Mouse (Mus musculus) left cerebral cortex, postnatal 14 days (tissue): ENCODE data around the gene Zzef1. TPM values are rescaled to one million over a fixed set of nuclear protein-coding genes. Genes with fewer than 3 reads are reported as not detected.

ENCODE experiments used
- DNase-seq, 2 experiments: peaks; one replicate each; pipeline ENCODE4 v3.0.0; 2021 to 2022; ENCODE audit warnings: low spot score in 2 of 2, mixed read lengths in 1 of 2
- intact Hi-C: fragments of 180-260 bp; cut with DNase I; formaldehyde crosslinking; loops from one replicate; pipeline ENCODE4 v1.15.1; 2025
- total RNA-seq, 2 experiments: library from RNA; stranded (reverse); gene quantifications; 2 replicates each; pipeline ENCODE4 v1.2.3; 2021

Gene Zzef1
- total RNA-seq, 2 experiments from 2014 or later, result 46.9 to 50.0 TPM

- DNase-seq, result no peak
- intact Hi-C loops, result no loop called here
Measured at GRCm38 (mm10) chr11:72951137-72952000, 155.3 kb downstream of the Zzef1 start.

- intact Hi-C loops, result no loop called here
- no peak for DNase-seq
Measured at GRCm38 (mm10) chr11:72952226-72952625, 156.2 kb downstream of the Zzef1 start.

- no peak for DNase-seq
- intact Hi-C loops, result no loop called here
Measured at GRCm38 (mm10) chr11:72952697-72953096, 156.7 kb downstream of the Zzef1 start.

GRCm38 (mm10) chr11:72953116-72953439 is 157.1 kb downstream of the Zzef1 start:
- intact Hi-C loops, result no loop called here
- no peak for DNase-seq

GRCm38 (mm10) chr11:72953440-72954151 is 157.6 kb downstream of the Zzef1 start:
- no peak for DNase-seq
- intact Hi-C loops, result no loop called here

GRCm38 (mm10) chr11:72954216-72954615 is 158.2 kb downstream of the Zzef1 start:
- intact Hi-C loops, result no loop called here
- DNase-seq, result no peak

- no peak for DNase-seq
- intact Hi-C loops, result no loop called here
Measured at GRCm38 (mm10) chr11:72955339-72955974, 159.4 kb downstream of the Zzef1 start.

GRCm38 (mm10) chr11:72957318-72957717 is 161.3 kb downstream of the Zzef1 start:
- DNase-seq, result no peak
- intact Hi-C loops, result no loop called here

- intact Hi-C loops, result no loop called here
- DNase-seq, result no peak
Measured at GRCm38 (mm10) chr11:72959924-72960679, 164.1 kb downstream of the Zzef1 start.

- no peak for DNase-seq
- intact Hi-C loops, result no loop called here
Measured at GRCm38 (mm10) chr11:72960723-72961071, 164.7 kb downstream of the Zzef1 start.

GRCm38 (mm10) chr11:72961072-72961980 is 165.3 kb downstream of the Zzef1 start, which contains the start of gene Atp2a3:
Gene Atp2a3 (plus strand): TSS chr11:72961169.
- DNase-seq, result no peak

GRCm38 (mm10) chr11:72962378-72962777 is 166.4 kb downstream of the Zzef1 start:
- DNase-seq, result no peak
- intact Hi-C loops, result no loop called here

More at GRCm38 (mm10) chr11:72961072-72961980, 165.3 kb downstream of the Zzef1 start, which contains the start of gene Atp2a3:
- intact Hi-C loops, result no loop called here

- DNase-seq, result no peak
- intact Hi-C loops, result no loop called here
Measured at GRCm38 (mm10) chr11:72963058-72963788, 167.2 kb downstream of the Zzef1 start.

GRCm38 (mm10) chr11:72963789-72964294 is 167.8 kb downstream of the Zzef1 start:
- DNase-seq, result no peak
- intact Hi-C loops, result no loop called here

- DNase-seq, result no peak
- intact Hi-C loops, result no loop called here
Measured at GRCm38 (mm10) chr11:72974995-72975503, 179.0 kb downstream of the Zzef1 start.
